Mouse (Mus musculus): ENCODE results near the gene Ciao1.
"Not testable (repeated sequence)": the region's sequence is repeated elsewhere in the genome, so short reads cannot be mapped to it uniquely, and the experiment has no call there.

Ciao1 gene

GRCm38 (mm10) chr2:127248334-127249004, 853 bp upstream of the Ciao1 start:
- DNase-seq = peak in 1 of 2 experiments; percentile 29

GRCm38 (mm10) chr2:127240065-127240464, 7.6 kb downstream of the Ciao1 start:
- DNase-seq = no peak

- DNase-seq = peak in 1 of 2 experiments; percentile 5
These were observed 9.6 kb downstream of the Ciao1 start for GRCm38 (mm10) chr2:127237897-127238610.

DNA sequence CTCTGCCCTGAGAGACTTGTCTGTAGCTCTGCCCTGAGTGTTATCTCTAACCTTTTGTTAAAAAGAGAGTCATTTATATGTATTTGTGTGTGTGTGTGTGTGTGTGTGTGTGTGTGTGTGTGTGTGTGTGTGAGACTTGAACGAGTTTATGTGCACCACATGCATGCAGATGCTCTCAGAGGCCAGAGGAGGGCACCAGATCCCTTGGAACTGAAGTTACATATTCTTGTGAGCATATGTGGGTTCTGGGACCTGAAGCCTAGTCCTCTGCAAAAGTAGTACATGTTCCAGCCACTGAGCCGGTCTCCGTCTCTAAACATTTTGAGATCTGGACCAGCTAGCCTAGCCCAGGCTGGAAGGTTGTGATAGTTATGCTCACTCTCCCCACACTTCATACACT, 22.4 kb downstream of the Ciao1 start:
- no peak for DNase-seq

- DNase-seq = no peak
These were observed 29.9 kb downstream of the Ciao1 start for GRCm38 (mm10) chr2:127217746-127218145.

- DNase-seq = no peak
These were observed 36.9 kb downstream of the Ciao1 start for GRCm38 (mm10) chr2:127210701-127211100.

DNA sequence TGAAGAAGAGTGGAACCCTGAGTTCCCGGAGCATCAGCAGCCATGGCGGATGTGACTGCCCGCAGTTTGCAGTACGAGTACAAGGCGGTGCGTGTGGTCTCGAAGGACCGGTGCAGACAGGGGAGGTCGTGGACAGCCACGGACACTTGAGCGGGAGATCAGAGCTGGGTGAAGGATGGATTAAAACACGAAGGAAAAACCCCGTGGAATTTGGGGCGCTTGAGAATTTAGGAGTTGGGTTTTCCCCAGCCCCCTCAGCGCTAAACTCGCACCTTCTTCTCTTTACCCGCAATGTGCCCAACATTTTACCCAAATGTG, 39.2 kb downstream of the Ciao1 start:
- no peak for DNase-seq

GRCm38 (mm10) chr2:127207547-127208451, 39.8 kb downstream of the Ciao1 start, which contains the start of the genes 1810024B03Rik and Snrnp200:
TSS of gene 1810024B03Rik (minus strand) at chr2:127208280.
TSS of gene Snrnp200 (plus strand) at chr2:127208386.
- DNase-seq = peak; percentile 95 to 96

- no peak for DNase-seq
These were observed 40.7 kb downstream of the Ciao1 start for GRCm38 (mm10) chr2:127206916-127207315.

DNA sequence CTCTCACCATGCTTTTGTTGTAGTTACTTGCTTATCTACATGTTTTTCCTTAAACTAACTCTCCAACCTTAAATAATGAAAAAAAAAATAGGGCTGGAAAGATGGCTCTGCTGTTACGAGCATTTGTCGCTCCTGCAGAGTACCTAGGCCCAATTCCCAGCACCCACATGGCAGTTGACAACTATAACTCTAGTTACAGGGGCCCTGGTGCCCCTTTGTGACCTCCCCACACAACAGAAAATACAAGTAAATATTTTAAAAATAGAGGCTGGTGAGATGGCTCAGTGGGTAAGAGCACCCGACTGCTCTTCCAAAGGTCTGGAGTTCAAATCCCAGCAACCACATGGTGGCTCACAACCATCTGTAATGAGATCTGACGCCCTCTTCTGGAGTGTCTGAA, 41.7 kb downstream of the Ciao1 start:
- DNase-seq = not testable (repeated sequence)

DNA sequence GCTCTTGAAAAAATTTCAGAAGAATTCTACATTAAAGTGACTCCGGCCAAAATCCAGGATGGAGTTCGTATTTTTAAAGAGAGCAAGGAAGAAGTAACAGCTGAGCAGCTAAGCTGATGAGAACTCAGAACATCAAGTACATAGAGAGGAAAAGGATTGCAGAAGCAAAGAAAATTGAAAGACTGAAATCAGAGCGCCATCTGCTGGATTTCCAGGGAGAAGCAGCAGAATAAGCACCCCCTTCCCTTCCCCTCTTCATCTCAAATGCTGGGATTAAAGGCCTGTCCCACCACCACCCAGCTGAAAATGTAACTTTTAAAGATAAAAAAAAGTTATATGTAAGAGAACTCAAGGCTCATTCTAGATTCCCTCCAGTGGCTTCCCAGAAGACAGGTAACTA, 42.7 kb downstream of the Ciao1 start:
- peak; percentile 31 to 53 for DNase-seq
